Mouse (Mus musculus): ENCODE results near the gene Gm1043.

DNA sequence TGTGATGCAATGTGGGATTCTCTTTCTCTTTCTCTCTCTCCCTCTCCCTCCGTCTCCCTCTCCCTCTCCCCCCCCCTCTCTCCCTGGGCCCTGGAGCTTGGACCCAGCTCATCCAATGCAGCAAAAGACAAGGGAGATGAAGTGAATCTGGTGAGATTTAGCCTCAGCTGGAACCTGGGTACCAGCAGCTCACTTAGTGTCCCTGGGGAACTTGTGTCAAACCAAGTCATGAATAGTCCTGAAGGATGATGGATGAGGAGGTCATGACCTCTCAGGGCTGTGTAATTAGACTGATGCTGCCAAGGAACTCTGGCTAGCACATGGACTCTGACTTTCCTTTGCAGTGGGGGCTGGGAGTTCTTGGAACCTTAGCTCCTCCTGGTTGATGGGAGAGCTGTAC is 117.1 kb downstream of the Gm1043 start:
- TF ChIP-seq CTCF (IDR thresholded peaks at IDR 0.05; ENCODE audit: control insufficient read depth, insufficient read depth, insufficient read length) (no peak), MAX (IDR thresholded peaks at IDR 0.05) (no peak), USF1 (IDR thresholded peaks at IDR 0.05; ENCODE audit: low read depth) (no peak), MYOD1 (IDR thresholded peaks at IDR 0.05; ENCODE audit: control insufficient read depth, insufficient read length, low read depth) (no peak)

Data from C2C12 (cell line).